20 mouse cellular contexts compared by ENCODE assay signal in the genomic region with DNA sequence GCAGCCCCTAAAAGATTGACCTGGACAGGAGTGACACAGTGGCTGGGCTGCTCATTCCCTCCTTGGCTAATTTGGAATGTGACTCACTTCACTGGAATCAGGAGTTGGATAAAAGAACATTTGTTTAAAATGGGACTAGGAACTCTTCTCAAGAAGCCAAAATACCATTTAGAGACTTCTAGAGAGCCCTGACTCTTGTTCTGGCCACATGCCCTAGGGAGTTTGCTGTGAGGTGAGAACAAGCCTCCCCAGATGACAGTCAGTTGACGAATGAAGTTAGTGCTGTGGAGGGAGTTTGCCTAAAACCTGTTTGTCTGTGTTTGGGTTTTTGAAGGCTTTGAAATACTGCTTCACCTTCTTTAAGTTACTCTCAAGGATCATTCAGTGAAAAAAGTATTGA.
A peak's percentile ranks its signal among the peaks of the same experiment; 100 is the strongest.
DNase-seq lines count a peak whose midpoint lies in the region; ATAC-seq and TF ChIP-seq lines count a peak whose summit lies in the region.
"Had no signal": no experiment of that assay in that cellular context is flagged by ENCODE, and none has a peak within 500 bp of the region (broad histone marks: within the 10 kb centered on the region; RNA-seq: fewer than 3 reads in every experiment).

No protein-coding gene starts in this region.

- in situ Hi-C loops in Patski (cut with MboI; ENCODE audit: low pct_unique_long_range_greater_than_20kb): no loop called here

- no peaks in the 10 kb centered on the region for H3K27me3 ChIP-seq in Patski
- H3K27me3 ChIP-seq: hindbrain, embryonic 12.5 days; hindbrain, embryonic 15.5 days had no signal

- POLR2A ChIA-PET in Patski (lab: Charles Lee): interaction anchor here (0.6 kb wide), 1 partner anchor 9 kb away, joined by 3 read pairs; no protein-coding TSS in a partner anchor

- TF ChIP-seq CTCF in Patski (IDR thresholded peaks at IDR 0.05): no peak

- ATAC-seq in Patski: peak; percentile 37
- ATAC-seq: forebrain, embryonic 14.5 days; forebrain, postnatal 0 days had no signal

- CTCF ChIA-PET in Patski (lab: Charles Lee): no interaction called here

- DNase-seq in lung, postnatal 10 days: peak; percentile 30
- no peak for DNase-seq in lung, postnatal 25 days (ENCODE audit: low spot score)
- DNase-seq in urinary bladder, postnatal 14 days (ENCODE audit: low spot score): peak; percentile 28
- DNase-seq in urinary bladder, adult 2 months (ENCODE audit: low spot score): no peak
- DNase-seq in Patski (ENCODE audit: low read depth, low spot score): peak; percentile 31
- DNase-seq in thymus, postnatal 0 days (ENCODE audit: low spot score): no peak
- DNase-seq in adrenal gland, adult (ENCODE audit: inconsistent age in 2 of 2, low spot score in 1 of 2): no peak
- DNase-seq: adrenal gland, adult 8-10 months; adrenal gland, postnatal 25 days; cerebellum, adult 11-12 months; cerebellum, adult 8-10 months; cerebellum, postnatal 10 days; cerebellum, postnatal 36 days; forebrain, postnatal 0 days; gastrocnemius, adult 2 months; gastrocnemius, postnatal 14 days; heart, adult 11 months had no signal

Comparison
In these comparisons a context has a peak if more than half of its experiments do, and no peak if none do; other contexts are left out.
1. DNase-seq: peak in lung, postnatal 10 days (single experiment), urinary bladder, postnatal 14 days (single experiment) and Patski (single experiment); none in lung, postnatal 25 days (single experiment), urinary bladder, adult 2 months (single experiment), thymus, postnatal 0 days (single experiment) and adrenal gland, adult (0 of 2).